Mouse (Mus musculus) forebrain, embryonic 10.5 days (tissue): ENCODE results near the gene Tmco5. TPM values are rescaled to one million over a fixed set of nuclear protein-coding genes. Genes with fewer than 3 reads are reported as not detected.
"Not testable (repeated sequence)": the region's sequence is repeated elsewhere in the genome, so short reads cannot be mapped to it uniquely, and the experiment has no call there.

Source experiments
- DNase-seq: peaks from one replicate; pipeline ENCODE4 v3.0.0-alpha.2; 2017; ENCODE audit warnings: low spot score; ENCODE audit errors: extremely low spot score
- H3K27ac ChIP-seq: fragments of 300-500 bp; sonication (generic); 2 replicates; pipeline ENCODE4 v1.5.1; 2016; ENCODE audit warnings: mild to moderate bottlenecking
- H3K27me3 ChIP-seq: fragments of 300-500 bp; sonication (generic); 2 replicates; pipeline ENCODE4 v1.6.1; 2016; ENCODE audit warnings: mild to moderate bottlenecking; ENCODE audit not compliant: poor library complexity, severe bottlenecking
- H3K36me3 ChIP-seq: fragments of 300-500 bp; sonication (generic); replicated peaks from 2 replicates; pipeline ENCODE4 v1.6.1; 2016; ENCODE audit warnings: mild to moderate bottlenecking, moderate library complexity
- H3K4me1 ChIP-seq: fragments of 300-500 bp; sonication (generic); 2 replicates; pipeline ENCODE4 v1.6.1; 2016
- H3K4me3 ChIP-seq: fragments of 300-500 bp; sonication (generic); 2 replicates; pipeline ENCODE4 v1.5.1; 2016; ENCODE audit warnings: mild to moderate bottlenecking, moderate library complexity
- H3K9me3 ChIP-seq: fragments of 300-500 bp; sonication (generic); 2 replicates; pipeline ENCODE4 v1.6.1; 2016; ENCODE audit warnings: mild to moderate bottlenecking, moderate library complexity
- WGBS: fragments of 180-500 bp; shearing (Covaris S2); methylation state at CpG from one replicate; pipeline ENCODE4 v1.1.7; 2016; 5-methylcytosine and 5-hydroxymethylcytosine counted together
- polyA plus RNA-seq: library from polyadenylated mRNA; unstranded; fragments of >200 nt; fragmentation: Nextera tagmentation; extraction: Ambion mirVana; gene quantifications from 2 replicates; pipeline ENCODE4 v1.2.1, GENCODE M21; 2016

Tmco5 gene
- polyA plus RNA-seq, 1 experiment from 2014 or later = not detected

DNA sequence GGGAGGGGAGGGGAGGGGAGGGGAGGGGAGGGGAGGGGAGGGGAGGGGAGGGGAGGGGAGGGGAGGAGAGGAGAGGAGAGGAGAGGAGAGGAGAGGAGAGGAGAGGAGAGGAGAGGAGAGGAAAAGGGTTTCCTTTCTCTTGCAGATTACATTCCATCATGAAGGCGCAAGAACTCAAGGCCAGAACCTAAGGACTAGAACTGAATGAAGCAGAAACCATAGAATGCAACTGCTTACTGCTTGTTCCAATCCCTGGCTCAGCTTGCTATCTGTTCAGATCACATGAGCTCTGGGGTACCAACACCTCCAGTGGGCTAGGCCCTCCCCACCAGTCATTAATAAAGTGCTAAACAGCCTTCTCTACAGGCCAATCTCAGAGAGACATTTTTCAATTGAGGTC is 55.7 kb downstream of the Tmco5 start:
- H3K27me3 ChIP-seq, H3K4me1 ChIP-seq, DNase-seq, H3K9me3 ChIP-seq, H3K27ac ChIP-seq, H3K4me3 ChIP-seq, H3K36me3 ChIP-seq: not testable (repeated sequence)
- WGBS = 100% methylated on average over 1 of the region's 1 CpGs

DNA sequence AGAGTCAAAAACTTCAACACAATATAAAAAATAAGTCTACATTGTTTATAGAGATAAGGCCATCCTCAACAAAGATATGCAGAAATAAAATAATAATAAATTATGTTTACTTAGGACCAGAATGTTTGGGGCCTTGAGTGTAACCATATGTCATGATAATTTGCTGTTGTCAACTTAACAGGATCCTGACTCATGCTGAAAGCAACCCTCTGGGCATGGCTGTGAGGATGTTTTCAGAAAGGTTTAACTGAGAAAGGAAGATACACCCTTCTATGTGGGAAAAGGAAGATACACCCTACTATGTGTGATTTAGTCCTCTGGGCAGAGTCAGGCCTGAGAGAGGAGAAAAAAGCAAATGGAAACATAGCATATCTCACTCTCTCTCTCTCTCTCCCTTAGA is 56.3 kb downstream of the Tmco5 start:
- Histone ChIP-seq H3K27ac (no peak overlapping the region), H3K27me3 (no peaks in the 10 kb centered on the region), H3K4me1 (0 out of 2 replicates have a peak, but pooled peaks cover 6% of the 10 kb centered on the region), H3K36me3 (no peaks in the 10 kb centered on the region), H3K9me3 (no peaks in the 10 kb centered on the region), H3K4me3 (no peak overlapping the region)
- no peak for DNase-seq

DNA sequence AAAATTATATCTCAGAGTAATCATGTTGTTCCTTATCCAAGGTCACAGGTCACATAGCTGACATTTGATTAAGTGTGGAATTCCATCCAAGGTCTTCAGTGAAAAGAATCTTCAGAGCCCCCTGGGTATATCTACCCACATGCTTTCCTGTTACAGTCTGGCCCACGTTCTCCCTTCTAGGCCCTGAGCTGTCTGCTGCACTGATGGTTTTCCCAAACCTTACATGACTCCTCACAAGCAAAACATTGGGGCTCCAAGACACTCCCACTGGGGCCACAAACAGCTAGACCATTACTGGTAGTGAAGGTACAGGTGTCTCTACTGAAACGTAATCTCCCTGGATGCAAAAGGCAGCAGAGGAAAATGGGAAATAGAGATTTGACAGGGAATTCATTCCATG is 57.9 kb downstream of the Tmco5 start:
- no peak for DNase-seq
- Histone ChIP-seq H3K4me3 (no peak overlapping the region), H3K36me3 (no peaks in the 10 kb centered on the region), H3K27me3 (no peaks in the 10 kb centered on the region), H3K9me3 (no peaks in the 10 kb centered on the region), H3K27ac (no peak overlapping the region), H3K4me1 (0 out of 2 replicates have a peak, but pooled peaks cover 6% of the 10 kb centered on the region)
- WGBS = 73% methylated on average over 2 of the region's 2 CpGs

DNA sequence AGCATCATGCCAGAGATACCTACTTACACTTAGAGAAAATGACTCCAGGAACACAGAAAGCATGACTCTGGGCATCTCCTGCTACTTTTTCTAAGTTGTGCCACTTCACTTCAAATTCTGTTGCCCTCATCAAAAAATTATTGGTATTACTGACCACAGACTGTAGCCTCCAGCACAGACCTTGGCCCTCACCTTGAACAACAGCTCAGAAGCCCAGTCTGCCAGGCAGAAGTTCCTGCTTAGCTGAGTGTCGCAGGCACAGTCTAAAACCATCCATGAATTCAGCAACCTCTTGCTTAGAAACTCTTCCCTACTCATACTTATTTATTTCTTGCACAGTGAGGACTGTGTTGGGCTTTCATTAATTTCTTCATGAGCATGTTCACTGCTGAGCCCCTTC is 58.7 kb downstream of the Tmco5 start:
- Histone ChIP-seq H3K9me3 (no peaks in the 10 kb centered on the region), H3K4me1 (peaks cover 8% of the 10 kb centered on the region; the same call in 1 of the 2 replicates), H3K27ac (no peak overlapping the region), H3K4me3 (no peak overlapping the region), H3K36me3 (no peaks in the 10 kb centered on the region), H3K27me3 (no peaks in the 10 kb centered on the region)
- 98% methylated on average over 1 of the region's 1 CpGs for WGBS
- no peak for DNase-seq

DNA sequence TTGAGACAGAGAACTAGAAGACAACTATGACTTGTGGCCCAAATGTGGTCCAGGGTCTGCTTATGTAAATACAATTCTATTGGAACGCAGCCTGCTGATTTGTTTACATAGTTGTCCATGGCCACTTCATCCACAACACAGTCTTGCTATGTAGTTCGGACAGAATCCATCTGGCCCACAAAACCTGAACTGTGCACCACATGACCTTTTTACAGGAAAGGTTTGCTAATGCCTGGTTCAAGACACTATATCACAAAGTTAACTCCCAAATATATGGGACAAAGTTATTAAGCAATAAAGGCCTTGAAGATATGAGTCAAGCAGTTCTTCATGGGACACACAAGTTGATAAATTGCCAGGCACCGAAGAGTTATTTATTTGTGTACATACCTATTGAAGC is 63.3 kb downstream of the Tmco5 start:
- H3K36me3 ChIP-seq = no peaks in the 10 kb centered on the region
- DNase-seq = no peak
- H3K4me1 ChIP-seq = peaks cover 8% of the 10 kb centered on the region; the same call in 1 of the 2 replicates
- H3K27ac ChIP-seq = no peak overlapping the region
- no peaks in the 10 kb centered on the region for H3K27me3 ChIP-seq
- no peak overlapping the region for H3K4me3 ChIP-seq
- H3K9me3 ChIP-seq = no peaks in the 10 kb centered on the region
- 94% methylated on average over 3 of the region's 3 CpGs for WGBS

Other genes starting within 250 kb of the Tmco5 start
- gene Spred1, start 242.7 kb downstream of the Tmco5 start, polyA plus RNA-seq = 7.2 and 7.4 TPM in 2 replicates